ENCODE assay signal across 8 mouse cellular contexts in the genomic region with DNA sequence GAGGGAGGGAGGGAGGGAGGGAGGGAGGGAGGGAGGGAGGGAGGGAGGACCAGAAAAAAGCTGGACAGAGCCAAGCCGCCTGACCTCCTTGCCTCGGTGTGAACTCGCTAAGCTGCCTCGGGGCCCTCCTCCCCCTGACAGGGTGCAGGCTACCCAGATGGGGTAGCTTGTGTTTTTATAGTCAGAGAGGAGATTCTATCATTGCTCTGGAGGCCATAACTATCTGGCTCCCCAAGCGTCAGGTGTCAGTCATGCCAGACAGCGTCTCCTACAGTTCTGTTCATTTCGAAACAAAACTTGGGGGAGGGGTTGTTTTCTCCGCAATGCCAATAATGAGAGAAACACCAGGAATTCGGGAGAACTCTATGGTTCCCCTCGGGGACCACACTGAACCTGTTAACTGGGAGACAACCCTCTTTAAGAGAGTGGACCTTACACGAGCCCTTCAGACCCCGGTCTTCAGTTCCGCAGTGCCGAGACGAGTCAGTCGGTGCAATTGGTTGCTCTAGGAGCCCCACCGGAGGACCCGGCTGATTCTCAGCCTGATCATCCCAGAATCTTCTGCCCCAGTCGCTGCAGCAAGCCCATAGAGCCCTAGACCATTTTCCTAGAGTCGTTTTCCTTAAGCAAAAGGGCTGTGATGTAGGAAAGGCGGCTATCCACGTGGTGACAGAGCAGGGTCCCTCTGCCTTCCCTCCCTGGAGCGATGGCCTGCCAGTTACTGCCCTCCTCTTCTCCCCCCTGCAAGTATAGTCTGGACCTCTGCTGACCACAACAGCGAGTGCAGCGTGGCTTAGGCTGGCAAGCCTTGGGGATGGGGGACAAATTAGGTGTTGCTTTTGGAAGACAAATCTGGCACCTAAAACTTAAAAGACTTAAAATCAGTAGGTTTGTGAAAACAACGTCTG. TPM values are rescaled to one million over a fixed set of nuclear protein-coding genes. Genes with fewer than 3 reads are reported as not detected.
DNase-seq lines count a peak whose midpoint lies in the region; ATAC-seq and TF ChIP-seq lines count a peak whose summit lies in the region.

No protein-coding gene starts in this region.

- H3K4me3 ChIP-seq in embryonic facial prominence, embryonic 10.5 days, result peak overlapping the region; percentile 77
- H3K4me3 ChIP-seq in intestine, embryonic 16.5 days (ENCODE audit: low read length), result peak overlapping the region; percentile 43
- peak overlapping the region; percentile 38 for H3K4me3 ChIP-seq in midbrain, postnatal 0 days (ENCODE audit: low read depth, low read length)
- no peak overlapping the region for H3K4me3 ChIP-seq in thymus, adult 2 months (ENCODE audit: control insufficient read depth, insufficient read depth, low read length)

- H3K9me3 ChIP-seq in embryonic facial prominence, embryonic 10.5 days, result no peaks in the 10 kb centered on the region
- no peaks in the 10 kb centered on the region for H3K9me3 ChIP-seq in intestine, embryonic 16.5 days (ENCODE audit: control insufficient read depth, low read length)
- H3K9me3 ChIP-seq in midbrain, postnatal 0 days (ENCODE audit: low read length), result no peaks in the 10 kb centered on the region

- H3K4me2 ChIP-seq in intestine, embryonic 16.5 days (ENCODE audit: low read depth, low read length), result peak overlapping the region; percentile 100
- peak overlapping the region; percentile 83 for H3K4me2 ChIP-seq in midbrain, postnatal 0 days (ENCODE audit: low read depth, low read length, poor library complexity, severe bottlenecking)

- peaks cover 80% of the 10 kb centered on the region for H3K27me3 ChIP-seq in embryonic facial prominence, embryonic 10.5 days (replicated peaks; ENCODE audit: low read depth, poor library complexity, severe bottlenecking)
- peaks cover 38% of the 10 kb centered on the region for H3K27me3 ChIP-seq in intestine, embryonic 16.5 days (replicated peaks; ENCODE audit: control insufficient read depth, insufficient read depth, low read length)
- peaks cover 15% of the 10 kb centered on the region for H3K27me3 ChIP-seq in midbrain, postnatal 0 days (ENCODE audit: insufficient read depth, low read length)
- peaks cover 6% of the 10 kb centered on the region; the same call in 1 of the 2 replicates for H3K27me3 ChIP-seq in thymus, adult 2 months (ENCODE audit: control insufficient read depth, insufficient read depth, low read length)

- DNase-seq in heart, adult 11 months, result peak; percentile 70
- DNase-seq in heart, postnatal 36 days, result no peak
- DNase-seq in embryonic facial prominence, embryonic 10.5 days (ENCODE audit: low spot score), result peak; percentile 45
- peak; percentile 5 for DNase-seq in midbrain, postnatal 0 days (ENCODE audit: low spot score)
- DNase-seq in frontal cortex, postnatal 10 days (ENCODE audit: low spot score in 2 of 2), result no peak
- DNase-seq in cerebellum, adult 18-20 months, result no peak
- DNase-seq in thymus, adult 2 months, result no peak

- TF ChIP-seq CTCF in midbrain, postnatal 0 days (IDR thresholded peaks at IDR 0.05), result peak; percentile 44
- no peak for TF ChIP-seq CTCF in thymus, adult 2 months (IDR thresholded peaks at IDR 0.05; ENCODE audit: borderline replicate concordance, control insufficient read depth, extremely low read depth, insufficient read depth, low read length, poor library complexity)

- no peak overlapping the region; the same call in 1 of the 2 replicates for H3K27ac ChIP-seq in embryonic facial prominence, embryonic 10.5 days (replicated peaks)
- H3K27ac ChIP-seq in intestine, embryonic 16.5 days (ENCODE audit: low read length), result no peak overlapping the region
- no peak overlapping the region for H3K27ac ChIP-seq in midbrain, postnatal 0 days (ENCODE audit: low read depth, low read length)
- H3K27ac ChIP-seq in thymus, adult 2 months (ENCODE audit: control insufficient read depth, insufficient read depth, low read length), result no peak overlapping the region

- no peak for TF ChIP-seq POLR2A in thymus, adult 2 months (IDR thresholded peaks at IDR 0.05; ENCODE audit: control insufficient read depth, extremely low read depth, insufficient read depth, low read length, poor library complexity)

- under 1% methylated on average over 26 of the region's 26 CpGs for WGBS in embryonic facial prominence, embryonic 10.5 days
- 3% methylated on average over 26 of the region's 26 CpGs for WGBS in intestine, embryonic 16.5 days
- WGBS in midbrain, postnatal 0 days, result 2% methylated on average over 26 of the region's 26 CpGs
- WGBS in thymus, adult 2 months, result 3% methylated on average over 26 of the region's 26 CpGs

- peak; percentile 31; the same call in 1 of the 2 replicates for ATAC-seq in intestine, embryonic 16.5 days
- ATAC-seq in midbrain, postnatal 0 days (ENCODE audit: low FRiP score), result no peak

- H3K9ac ChIP-seq in intestine, embryonic 16.5 days (ENCODE audit: low read depth, low read length), result peak overlapping the region; percentile 47; the same call in 1 of the 2 replicates
- no peak overlapping the region for H3K9ac ChIP-seq in midbrain, postnatal 0 days (replicated peaks; ENCODE audit: low read length, poor library complexity, severe bottlenecking)

- intact Hi-C loops in heart, postnatal 36 days (cut with DNase I), result no loop called here

- H3K36me3 ChIP-seq in embryonic facial prominence, embryonic 10.5 days (replicated peaks), result no peaks in the 10 kb centered on the region
- no peaks in the 10 kb centered on the region for H3K36me3 ChIP-seq in intestine, embryonic 16.5 days (ENCODE audit: control insufficient read depth, insufficient read depth, low read length)
- no peaks in the 10 kb centered on the region for H3K36me3 ChIP-seq in midbrain, postnatal 0 days (ENCODE audit: insufficient read depth, low read length)
- no peaks in the 10 kb centered on the region for H3K36me3 ChIP-seq in thymus, adult 2 months (ENCODE audit: control insufficient read depth, insufficient read depth, low read length)

- peaks cover 35% of the 10 kb centered on the region for H3K4me1 ChIP-seq in embryonic facial prominence, embryonic 10.5 days
- peaks cover 22% of the 10 kb centered on the region for H3K4me1 ChIP-seq in intestine, embryonic 16.5 days (ENCODE audit: control insufficient read depth, insufficient read depth, low read length)
- H3K4me1 ChIP-seq in midbrain, postnatal 0 days (ENCODE audit: insufficient read depth, low read length), result peaks cover 6% of the 10 kb centered on the region
- H3K4me1 ChIP-seq in thymus, adult 2 months (replicated peaks; ENCODE audit: control insufficient read depth, insufficient read depth, low read length), result no peaks in the 10 kb centered on the region; the same call in 1 of the 2 replicates

RNA-seq across cellular contexts. Expression of a gene that starts 1.2 kb away (rescaled TPM):
- total RNA-seq in heart, postnatal 36 days (2021), result 1 to 10 TPM in 1 of 2 experiments, under 1 TPM in 1; 0.89 to 1.7 TPM
- 1.5 and 1.6 TPM in 2 replicates for polyA plus RNA-seq in embryonic facial prominence, embryonic 10.5 days (2016; fragmentation: Nextera tagmentation; extraction: Ambion mirVana)
- polyA plus RNA-seq in intestine, embryonic 16.5 days (2015; fragmentation: Nextera tagmentation; extraction: Ambion mirVana), result 2.0 and 2.2 TPM in 2 replicates
- 2.3 and 2.9 TPM in 2 replicates for total RNA-seq in midbrain, postnatal 0 days (2014; rRNA removed)
- polyA plus RNA-seq in midbrain, postnatal 0 days (2015; fragmentation: Nextera tagmentation; extraction: Ambion mirVana), result 0.22 and 0.31 TPM in 2 replicates
- polyA plus RNA-seq in thymus, adult 2 months (2012; rRNA removed), result 0.11 and 0.50 TPM in 2 replicates

RNA-seq across cellular contexts. Expression of a gene that starts 59.9 kb away (rescaled TPM):
- total RNA-seq in heart, postnatal 36 days (2021), result 1 to 10 TPM; 4.7 to 5.3 TPM
- 12.5 and 19.3 TPM in 2 replicates for polyA plus RNA-seq in embryonic facial prominence, embryonic 10.5 days (2016; fragmentation: Nextera tagmentation; extraction: Ambion mirVana)
- 10.3 and 11.1 TPM in 2 replicates for polyA plus RNA-seq in intestine, embryonic 16.5 days (2015; fragmentation: Nextera tagmentation; extraction: Ambion mirVana)
- total RNA-seq in midbrain, postnatal 0 days (2014; rRNA removed), result 17.2 and 25.3 TPM in 2 replicates
- 27.3 and 28.4 TPM in 2 replicates for polyA plus RNA-seq in midbrain, postnatal 0 days (2015; fragmentation: Nextera tagmentation; extraction: Ambion mirVana)
- 0.39 and 0.45 TPM in 2 replicates for polyA plus RNA-seq in thymus, adult 2 months (2012; rRNA removed)

Comparison
In these comparisons a context has a peak if more than half of its experiments do, and no peak if none do; other contexts are left out.
1. DNase-seq: peak in heart, adult 11 months (single experiment), embryonic facial prominence, embryonic 10.5 days (single experiment) and midbrain, postnatal 0 days (single experiment); none in heart, postnatal 36 days (0 of 2), frontal cortex, postnatal 10 days (0 of 2), cerebellum, adult 18-20 months (0 of 2) and thymus, adult 2 months (single experiment).